Mouse (Mus musculus) adrenal gland, postnatal 4 days (tissue): ENCODE data around the gene Gm10750. TPM values are rescaled to one million over a fixed set of nuclear protein-coding genes. Genes with fewer than 3 reads are reported as not detected.
"Not testable (repeated sequence)": the region's sequence is repeated elsewhere in the genome, so short reads cannot be mapped to it uniquely, and the experiment has no call there.

Experiments used
- DNase-seq, 2 experiments: peaks; one replicate each; pipeline ENCODE4 v3.0.0; 2021 to 2022; ENCODE audit warnings: low spot score in 2 of 2, mixed read lengths in 2 of 2
- long read RNA-seq, 2 experiments: library from polyadenylated mRNA; stranded (forward); transcript quantifications; one replicate each; pipeline ENCODE4 v2.0.0; 2021
- total RNA-seq, 2 experiments: library from RNA; stranded (reverse); gene quantifications; 2 replicates each; pipeline ENCODE4 v1.2.3; 2021

Gm10750 gene
- total RNA-seq, result not detected
- long read RNA-seq, experiment 1, result 0 reads
- long read RNA-seq, experiment 2, result 0 reads

- not testable (repeated sequence) for DNase-seq
Observed at GRCm38 (mm10) chr2:149017137-149017536, at the start of gene Gm10750. Gene Gm10750, minus strand, starts transcription at chr2:149017237.

- DNase-seq, result no peak
Observed at GRCm38 (mm10) chr2:149004826-149005225, 12.2 kb downstream of the Gm10750 start.

- no peak for DNase-seq
Observed at GRCm38 (mm10) chr2:149003151-149003550, 13.9 kb downstream of the Gm10750 start, which contains the start of gene Gm1330. Gene Gm1330, minus strand, starts transcription at chr2:149003251.

- DNase-seq, result no peak
Observed at GRCm38 (mm10) chr2:148995133-148995532, 21.9 kb downstream of the Gm10750 start.

Other genes with a start within 250 kb of the Gm10750 start
- gene Cst11, start 245.7 kb downstream of the Gm10750 start, total RNA-seq, result not detected
- gene 8030411F24Rik, start 235.2 kb downstream of the Gm10750 start, total RNA-seq, result not detected
- gene Cst12, start 227.9 kb downstream of the Gm10750 start, total RNA-seq, result under 1 TPM in 1 of 2 experiments, not detected in 1; 0.62 TPM
- gene Cst8, start 218.5 kb downstream of the Gm10750 start, total RNA-seq, result 100 to 1,000 TPM; 167 to 183 TPM
- under 1 TPM in 1 of 2 experiments, not detected in 1; 0.42 TPM for gene Cst13, start 197.2 kb downstream of the Gm10750 start, total RNA-seq
- gene Cst9, start 182.1 kb downstream of the Gm10750 start, total RNA-seq, result not detected
- 1 to 10 TPM; 1.6 to 2.0 TPM for gene 9230104L09Rik, start 152.2 kb downstream of the Gm10750 start, total RNA-seq
- 100 to 1,000 TPM; 558 to 614 TPM for gene Cst3, start 141.5 kb downstream of the Gm10750 start, total RNA-seq
- not detected for gene Gm1330, start 14.0 kb downstream of the Gm10750 start, total RNA-seq